Mouse (Mus musculus) c-Kit-negative CD71-positive TER-119-positive erythroid progenitor cells, embryonic 14.5 days (primary cell): ENCODE data around the gene Slc6a5.
A peak's percentile ranks its signal among the peaks of the same experiment; 100 is the strongest.

Experiments used
- DNase-seq: peaks from one replicate; pipeline ENCODE4 v3.0.0-alpha.2; 2013; ENCODE audit warnings: low read depth, low spot score

Slc6a5 gene

DNA sequence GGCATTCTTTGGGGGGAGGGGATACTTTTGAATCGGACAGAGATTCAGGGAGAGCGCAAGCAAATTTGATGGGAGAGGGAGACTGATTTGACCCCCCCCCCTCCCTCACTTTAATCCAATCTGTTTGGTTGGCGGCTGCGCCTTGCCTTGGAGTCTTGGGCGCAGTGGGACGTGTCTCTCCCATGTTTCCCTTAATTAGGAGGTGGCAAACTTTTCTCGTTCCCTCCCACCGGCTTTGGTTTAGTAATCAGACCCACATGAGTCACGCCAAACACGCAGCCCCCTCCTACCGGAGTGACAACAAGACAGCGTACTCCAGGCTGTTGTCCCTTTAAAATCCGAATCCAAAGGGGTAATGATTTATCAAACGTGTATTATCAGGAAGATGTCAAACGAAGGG lies at the start of gene Slc6a5:
Slc6a5 (plus strand) TSS at position 297 of the 400 bp plus-strand sequence.
- DNase-seq = no peak

DNA sequence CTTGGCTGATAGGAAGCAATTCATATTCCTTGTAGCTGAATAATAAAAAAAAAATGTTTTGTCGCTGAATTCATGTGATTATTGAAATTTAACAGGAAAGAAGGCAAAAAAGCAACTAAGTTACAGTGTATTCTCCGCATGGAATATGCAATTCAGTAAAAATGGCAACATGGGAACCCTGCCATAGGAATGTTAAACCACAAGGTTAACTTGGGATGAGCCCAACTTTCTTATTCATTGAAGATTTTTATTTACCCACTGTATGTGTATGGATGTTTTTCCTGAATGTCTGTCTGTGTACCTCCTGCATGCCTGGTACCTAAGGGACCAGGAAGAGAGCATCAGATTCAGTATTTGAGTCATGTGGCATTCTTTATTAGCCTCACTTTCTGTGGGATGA lies 48.8 kb upstream of the Slc6a5 start:
- DNase-seq = no peak

DNA sequence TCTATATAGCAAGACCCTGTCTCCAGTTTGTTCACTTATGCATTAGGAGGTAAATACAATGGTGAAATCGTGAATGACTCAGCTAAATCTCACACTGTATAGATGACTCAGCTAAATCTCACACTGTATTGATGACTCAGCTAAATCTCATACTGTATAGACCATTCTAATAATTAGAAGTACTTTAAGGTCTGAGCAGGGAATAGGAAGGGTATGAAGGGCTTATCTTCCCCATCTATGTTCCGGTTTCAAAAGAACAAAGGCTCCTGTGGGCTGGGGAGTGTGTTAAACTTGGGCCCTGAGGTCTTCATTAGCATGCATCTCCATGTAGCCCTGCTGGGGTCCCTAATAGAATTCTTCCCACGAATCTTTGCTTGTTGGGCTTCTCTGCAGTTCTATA lies 46.2 kb upstream of the Slc6a5 start:
- peak; percentile 3 for DNase-seq

DNA sequence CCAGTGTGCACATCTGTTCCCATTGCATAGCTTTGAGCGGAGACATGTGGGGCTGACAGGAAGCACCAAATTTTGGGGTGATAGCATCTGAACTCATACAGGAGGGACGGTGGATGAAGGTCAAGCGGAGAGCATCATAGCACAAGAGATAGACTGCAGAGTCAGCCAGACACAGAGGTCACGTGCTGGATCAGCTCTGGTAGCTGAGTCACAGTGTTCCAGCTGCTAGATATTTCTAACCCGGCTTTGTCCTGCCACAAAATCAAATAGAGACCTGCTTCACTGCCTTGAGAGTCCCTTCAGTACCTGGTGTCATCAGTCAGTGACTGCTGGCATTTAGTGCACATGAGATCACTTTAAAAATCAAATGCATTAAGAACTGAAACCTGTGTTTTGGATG lies 40.3 kb upstream of the Slc6a5 start:
- no peak for DNase-seq

DNA sequence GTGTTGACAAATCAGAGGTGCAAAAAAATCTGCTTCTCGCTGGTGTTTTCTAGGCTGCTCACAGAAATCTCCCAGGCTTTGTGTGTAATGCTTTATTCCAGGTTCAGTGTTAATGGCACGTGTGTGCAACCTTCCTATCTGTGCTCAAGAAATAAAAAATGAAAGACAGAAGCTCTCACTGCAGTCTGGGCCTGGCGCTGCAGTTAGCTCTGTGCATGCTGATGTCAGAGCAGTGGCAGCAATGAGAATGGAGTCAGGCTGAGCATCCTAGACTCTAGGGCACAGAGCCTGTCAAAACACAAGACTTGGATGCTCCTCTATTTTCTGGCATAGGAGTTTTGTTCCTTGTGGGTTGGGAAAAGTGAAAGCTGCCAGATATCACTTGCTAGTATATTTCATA lies 39.7 kb upstream of the Slc6a5 start:
- DNase-seq = no peak

DNA sequence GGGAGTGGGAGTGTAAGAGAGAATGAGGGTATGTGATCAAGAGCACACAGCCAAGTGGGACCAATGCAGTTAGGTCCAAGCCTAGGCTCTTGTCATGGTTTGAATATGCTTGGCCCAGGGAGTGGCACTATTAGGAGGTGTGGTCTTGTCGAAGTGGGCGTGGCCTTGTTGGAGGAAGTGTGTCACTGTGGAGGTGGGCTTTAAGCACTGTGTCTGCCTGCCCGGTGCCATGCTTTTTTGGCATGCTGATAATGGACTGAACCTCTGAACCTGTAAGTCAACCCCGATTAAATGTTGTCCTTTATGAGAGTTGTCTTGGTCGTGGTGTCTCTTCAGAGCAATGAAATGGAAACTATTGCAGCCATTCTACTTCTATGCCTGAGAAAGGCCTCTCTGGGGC lies 32.6 kb upstream of the Slc6a5 start:
- no peak for DNase-seq

DNA sequence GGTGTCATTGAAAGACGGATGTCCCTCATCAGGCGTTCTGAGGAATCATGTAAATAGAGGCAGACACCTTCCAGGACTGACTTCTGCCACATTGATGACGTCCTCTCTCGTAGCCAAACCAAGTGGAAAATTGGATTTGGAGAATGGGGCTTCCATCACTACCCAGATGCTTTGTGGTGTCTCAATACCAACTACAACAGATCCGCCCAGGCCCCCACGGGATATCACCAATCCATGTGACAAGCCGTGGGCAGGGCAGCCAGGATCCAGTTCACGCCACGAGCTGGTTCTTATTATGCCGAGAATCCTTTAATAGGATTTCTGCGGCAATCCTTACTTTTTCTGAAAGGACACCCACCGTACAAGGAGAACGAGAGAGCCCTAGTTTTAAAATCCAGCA lies 30.9 kb upstream of the Slc6a5 start:
- no peak for DNase-seq

DNA sequence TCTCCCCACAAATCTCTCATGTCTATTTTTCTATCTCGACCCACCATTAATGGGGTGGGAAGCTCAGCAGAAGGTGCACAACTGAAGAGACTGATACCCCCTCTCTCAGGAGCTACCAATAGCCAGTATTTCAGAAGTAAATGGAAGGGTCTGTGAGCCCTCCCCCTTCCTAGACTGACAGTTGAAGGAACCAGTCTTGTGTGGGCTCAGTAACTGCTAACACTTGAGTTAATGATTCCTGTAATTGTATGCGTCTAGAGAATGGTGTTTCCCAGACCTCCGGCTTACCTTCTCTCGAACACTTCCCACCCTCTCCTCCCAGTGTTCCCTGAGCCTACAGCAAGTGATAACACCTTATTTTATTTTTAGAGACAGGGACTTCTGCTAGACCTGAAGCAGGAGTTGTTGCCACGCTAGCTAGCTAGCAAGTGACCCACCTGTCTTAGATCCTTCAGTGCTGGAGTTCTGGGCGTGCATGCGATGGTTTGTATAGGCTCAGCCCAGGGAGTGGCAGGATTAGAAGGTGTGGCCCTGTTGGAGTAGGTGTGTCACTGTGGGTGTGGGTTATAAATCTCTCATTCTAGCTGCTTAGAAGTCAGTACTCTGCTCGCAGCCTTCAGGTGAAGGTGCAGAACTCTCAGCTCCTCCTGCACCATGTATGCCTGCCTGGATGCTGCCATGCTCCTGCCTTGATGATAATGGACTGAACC lies 29.8 kb upstream of the Slc6a5 start:
- no peak for DNase-seq

DNA sequence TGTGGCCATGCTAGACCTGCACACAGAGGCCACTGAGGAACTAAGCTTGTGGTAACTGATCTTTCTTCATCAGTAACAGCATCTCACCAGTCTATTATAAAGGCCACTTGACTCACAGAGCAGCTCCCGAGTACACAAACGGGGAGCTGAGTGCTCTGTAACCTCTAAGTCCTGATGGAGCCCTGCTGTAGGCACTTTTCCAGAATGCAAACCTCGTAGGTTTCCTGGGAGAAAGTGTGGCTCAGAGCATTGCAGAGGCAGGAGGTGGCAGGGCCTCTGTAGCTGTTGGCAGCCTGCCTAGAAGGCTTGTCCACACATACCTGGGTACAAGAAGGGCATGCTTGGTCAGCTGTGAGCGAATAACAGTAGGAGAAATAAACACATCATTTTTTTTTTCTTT lies 27.7 kb upstream of the Slc6a5 start:
- DNase-seq = no peak

DNA sequence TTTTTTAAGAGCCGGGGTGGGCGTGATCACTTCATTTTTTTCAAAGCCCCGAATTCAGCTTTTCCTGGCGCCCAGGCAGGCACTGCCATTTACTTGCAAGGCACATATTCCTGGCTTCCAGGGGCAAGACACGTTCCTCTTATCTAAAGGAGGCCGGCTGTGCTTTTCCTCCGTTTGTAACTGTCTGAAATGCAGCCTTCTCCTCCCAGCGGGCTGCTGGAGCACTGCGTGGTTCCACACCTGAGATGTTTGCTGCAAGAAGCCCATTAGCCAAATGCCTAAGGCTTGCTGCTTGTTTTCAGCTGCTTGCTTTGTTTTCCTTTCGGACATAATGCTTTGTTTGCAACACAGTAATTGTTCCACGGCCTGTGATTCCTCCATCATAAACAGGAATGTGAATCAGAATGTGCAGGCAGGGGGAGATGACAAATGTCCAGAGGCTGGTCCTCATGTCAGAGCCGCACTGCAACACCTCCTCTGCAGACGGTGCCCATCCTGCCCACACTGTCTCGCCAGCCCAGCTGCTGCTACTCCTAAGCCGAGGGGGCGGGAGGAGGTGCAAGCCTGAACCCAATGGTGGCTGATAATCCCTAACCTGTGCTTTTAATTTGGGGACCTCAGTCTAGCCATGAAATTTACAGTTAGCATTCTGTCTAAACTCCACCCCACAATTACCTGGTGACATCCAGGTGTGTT lies 27.1 kb upstream of the Slc6a5 start:
- no peak for DNase-seq

DNA sequence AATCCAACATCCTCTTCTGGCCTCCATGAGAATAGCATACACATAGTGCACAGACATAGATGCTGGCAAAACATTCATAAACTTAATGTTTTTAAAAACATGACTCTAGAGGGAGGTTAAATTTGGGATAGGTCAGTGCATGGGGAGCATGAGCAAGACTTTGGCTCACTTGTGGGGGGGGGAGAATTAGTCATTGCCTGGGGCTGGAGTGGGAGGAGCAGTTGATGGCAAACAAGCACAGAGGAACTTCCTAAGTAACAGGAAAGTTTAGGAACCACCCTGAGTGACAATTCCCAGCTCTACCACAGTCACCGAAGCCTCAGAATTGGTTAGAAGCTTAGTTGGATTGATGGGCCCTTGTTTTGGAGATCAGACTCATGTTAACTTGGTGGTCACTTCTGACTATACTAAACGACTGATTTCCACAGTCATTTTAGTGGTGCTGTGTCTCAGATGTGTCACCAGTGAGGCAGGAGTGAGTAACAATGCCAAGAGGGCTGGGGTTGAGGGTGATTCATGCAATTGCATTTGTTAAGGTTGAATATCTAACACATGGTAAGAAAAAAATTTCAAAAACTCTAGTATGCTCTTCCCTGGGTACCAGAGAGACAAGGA lies 22.1 kb upstream of the Slc6a5 start:
- DNase-seq = no peak

DNA sequence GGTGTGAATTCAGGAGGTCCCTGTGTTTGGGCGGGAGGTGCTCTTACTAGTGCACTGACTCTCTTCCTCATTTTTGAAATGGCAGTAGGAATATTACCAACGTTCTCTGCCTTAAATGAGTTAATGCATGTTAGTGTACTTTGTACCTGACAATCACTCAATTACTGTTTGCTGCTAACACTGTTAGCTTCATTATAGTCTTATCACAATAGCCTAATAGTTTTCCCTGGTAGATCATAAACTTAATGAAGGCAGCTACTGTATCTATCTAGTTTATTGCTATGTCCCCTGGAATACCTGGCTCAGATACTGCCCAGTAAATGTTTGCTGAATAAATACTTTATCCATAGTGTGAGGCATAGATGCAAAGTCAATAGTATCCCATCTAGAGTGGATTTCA lies 15.2 kb upstream of the Slc6a5 start:
- no peak for DNase-seq

DNA sequence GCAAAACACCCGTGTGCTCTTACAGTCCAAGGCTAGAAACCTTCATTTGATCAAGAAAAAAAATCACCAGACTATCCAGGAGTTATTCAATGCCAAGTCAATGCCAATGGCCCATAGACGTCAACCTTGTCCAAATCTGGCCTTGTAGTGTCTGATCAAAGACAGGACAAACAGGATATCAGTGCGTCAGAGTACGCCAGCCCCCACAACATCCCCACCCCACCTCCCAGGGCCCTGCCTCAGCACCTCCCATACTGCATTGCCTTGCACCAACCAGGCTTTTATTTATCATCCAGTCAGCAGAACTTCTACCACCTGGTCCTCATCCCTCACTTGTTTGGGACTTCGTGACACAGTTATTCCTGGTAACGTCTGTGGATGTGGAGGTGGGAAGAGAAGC lies 14.7 kb upstream of the Slc6a5 start:
- DNase-seq = no peak

DNA sequence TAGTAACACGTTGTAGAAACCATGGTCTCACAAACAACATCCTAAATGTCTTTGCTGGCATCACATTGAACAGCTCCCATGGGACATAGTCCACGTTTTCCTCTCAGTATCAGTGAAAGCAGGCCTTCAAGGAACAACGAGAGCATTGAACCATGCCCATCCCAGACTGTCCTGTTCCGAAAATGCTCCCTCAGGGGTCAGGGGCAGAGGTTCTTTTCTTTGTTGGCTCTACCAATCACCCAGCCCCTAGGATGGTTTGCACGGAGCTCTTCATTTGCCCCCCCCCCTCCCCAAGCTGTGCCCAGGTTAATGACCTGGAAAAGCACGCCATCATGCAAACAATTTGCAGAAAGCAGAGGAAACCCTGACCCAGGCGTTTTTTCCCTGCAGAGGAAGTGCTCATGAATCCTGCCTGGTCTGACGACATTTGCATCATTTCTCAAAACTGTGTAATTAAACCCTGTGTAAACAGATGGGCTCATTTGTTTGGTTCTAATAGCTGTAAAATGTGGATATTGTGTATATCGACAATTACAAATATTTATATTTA lies 7.9 kb upstream of the Slc6a5 start:
- no peak for DNase-seq

DNA sequence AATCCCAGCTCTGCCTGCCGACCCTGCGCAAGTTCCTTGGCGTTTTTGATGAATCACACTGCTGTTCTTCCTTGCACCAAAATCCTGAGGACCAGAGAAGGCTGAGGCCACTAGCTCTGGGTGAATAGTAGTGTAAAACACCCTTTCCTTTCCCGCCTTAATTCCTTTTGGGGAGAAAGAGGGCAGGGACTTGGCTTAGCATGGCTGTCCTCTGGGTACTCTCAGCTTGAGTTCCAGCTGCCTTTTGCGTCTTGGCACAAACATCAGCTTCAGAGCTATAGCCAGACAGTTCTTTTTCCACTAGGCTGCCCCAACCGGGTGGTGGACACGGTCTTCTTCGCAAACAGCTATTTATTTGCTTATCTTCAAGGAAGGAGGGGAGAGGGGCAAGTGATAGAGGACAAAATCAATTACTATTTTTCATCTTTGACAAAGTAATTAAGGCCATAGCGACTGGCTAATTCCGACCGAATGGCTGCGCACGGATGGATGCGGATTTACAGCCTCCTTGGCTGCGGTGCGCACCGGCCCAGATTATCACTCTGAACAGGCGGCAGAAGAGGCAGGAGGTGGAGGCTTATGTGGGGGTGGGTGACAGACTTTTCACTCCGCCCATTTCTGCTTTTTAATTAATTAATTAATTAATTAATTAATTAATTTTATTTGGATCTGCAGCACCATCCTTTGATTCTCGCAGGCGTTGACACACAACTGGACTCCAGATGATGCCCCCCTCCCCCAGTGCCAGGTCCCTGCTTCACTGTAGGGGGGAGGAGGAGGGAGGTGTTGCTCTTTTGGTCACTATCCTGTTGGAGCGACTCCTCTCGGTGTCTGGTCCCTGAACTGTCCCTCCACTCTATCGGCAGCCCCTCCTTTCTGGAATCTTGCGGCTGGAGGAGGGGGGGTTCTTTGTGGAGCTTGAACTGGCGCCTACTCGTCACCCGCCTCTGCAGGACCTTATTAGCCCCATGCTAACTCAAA lies 2.5 kb upstream of the Slc6a5 start:
- DNase-seq = no peak

DNA sequence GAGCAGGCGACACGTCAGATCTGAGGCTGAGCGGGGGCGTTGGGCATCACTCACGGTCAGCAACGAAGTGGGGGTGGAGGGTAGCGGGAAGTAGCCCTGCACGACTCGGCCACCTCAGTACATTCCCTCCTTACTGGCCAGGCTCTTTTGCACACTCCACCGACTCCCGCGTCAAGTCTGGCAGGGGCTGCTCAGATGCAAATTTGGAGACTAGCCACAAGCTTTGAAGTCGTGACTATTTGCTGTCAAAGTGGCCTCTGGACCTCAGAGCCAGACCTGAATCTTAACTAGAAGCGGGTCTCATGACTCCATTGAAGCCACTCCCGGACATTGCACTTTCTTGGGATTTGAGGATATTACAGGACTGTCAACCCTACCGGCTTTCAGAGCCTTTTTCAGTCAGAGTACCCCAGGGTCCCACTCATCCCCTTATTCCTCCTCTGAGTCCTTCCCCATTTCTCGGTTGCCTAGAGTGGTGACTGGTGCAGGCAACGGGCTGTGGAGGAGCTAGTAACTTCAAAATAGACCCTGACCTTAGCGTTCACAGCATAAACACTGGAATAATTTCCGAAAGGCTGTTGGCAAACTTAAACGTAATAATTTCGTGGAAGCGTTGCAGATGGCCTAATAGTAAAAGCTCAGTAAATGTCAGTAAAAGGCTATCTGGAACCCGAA lies 1.6 kb upstream of the Slc6a5 start:
- DNase-seq = no peak

DNA sequence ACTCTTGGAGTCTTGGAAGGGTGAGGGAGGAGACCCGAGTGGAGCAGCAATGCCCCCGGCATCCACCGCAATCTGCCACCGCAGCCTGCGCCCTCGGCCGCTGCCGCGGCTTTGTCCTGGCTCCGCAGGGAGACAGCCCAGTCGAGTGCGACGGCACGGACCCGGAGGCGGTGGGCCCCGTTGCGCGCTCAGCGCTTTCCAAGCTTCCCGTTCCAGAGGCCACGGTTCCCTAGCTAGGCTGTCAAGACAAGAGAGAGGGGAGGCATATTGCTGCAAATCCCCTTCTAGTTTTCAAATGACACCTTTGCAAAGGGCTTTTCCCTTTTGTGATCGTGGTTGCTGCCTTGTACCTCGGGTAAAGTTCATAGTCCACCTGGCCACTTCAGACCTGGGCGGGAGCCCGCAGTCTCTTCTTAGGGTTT lies 945 bp upstream of the Slc6a5 start:
- DNase-seq = no peak

DNA sequence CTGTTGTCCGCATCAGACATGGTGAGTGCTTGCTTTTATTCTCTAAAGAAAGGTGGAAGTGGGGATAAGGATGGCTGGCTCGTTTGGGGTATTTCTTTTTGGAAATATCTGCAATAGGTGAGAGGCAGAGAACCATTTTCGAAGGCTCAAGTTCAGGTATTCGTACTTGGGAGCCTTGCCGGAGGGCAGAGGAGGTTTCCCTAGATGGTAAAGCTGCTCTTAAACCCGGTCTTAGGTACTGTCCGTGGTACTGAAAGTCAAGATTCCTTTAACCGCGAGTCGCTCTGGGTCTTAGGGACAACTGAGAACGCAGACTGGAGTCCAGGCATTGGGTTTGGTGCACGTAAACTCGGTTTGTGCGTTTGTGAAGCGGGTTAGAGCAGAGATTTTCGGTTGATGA lies 415 bp downstream of the Slc6a5 start:
- no peak for DNase-seq

DNA sequence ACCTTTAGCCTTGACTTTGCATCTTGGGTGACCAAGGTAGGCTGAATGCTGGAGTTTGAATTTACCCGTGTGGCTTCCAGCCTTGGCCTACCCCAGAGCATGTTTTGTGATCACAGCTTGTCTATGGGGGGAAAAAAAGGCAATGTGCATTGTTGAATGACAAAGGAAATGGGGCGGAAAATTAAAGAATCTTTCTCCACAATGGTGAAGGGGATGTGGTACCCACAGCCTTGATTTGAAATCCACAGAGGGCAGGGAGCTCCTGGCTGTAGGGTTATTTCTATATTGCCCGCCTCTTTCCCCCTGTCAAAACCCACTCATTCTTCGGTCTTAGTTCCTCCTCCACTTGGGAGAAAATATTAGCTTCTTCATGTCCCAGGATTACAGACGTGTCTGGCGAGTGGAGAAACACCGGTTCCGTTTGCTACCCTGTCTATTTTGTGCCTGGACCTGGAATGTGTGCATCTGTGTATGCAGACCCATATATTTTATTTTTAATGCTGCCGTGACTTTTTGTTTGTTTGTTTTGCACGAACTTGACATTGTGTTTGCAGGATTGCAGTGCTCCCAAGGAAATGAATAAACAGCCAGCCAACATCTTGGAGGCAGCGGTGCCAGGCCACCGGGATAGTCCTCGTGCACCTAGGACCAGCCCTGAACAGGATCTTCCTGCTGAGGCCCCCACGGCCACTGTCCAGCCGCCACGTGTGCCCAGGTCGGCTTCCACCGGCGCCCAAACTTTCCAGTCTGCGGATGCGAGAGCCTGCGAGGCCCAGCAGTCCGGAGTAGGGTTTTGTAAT lies 1.4 kb downstream of the Slc6a5 start:
- DNase-seq = no peak

DNA sequence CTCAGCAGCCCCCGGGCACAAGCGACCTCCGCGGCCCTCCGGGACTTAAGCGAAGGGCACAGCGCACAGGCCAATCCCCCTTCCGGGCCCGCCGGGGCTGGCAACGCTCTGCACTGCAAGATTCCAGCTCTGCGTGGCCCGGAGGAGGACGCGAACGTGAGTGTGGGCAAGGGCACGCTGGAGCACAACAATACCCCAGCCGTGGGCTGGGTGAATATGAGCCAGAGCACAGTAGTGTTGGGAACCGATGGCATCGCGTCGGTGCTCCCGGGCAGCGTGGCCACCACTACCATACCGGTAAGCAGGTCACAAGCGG lies 2.0 kb downstream of the Slc6a5 start:
- DNase-seq = no peak
